Mouse (Mus musculus) left cerebral cortex, postnatal 14 days (tissue): ENCODE measurements around the gene Wnt5b. TPM values are rescaled to one million over a fixed set of nuclear protein-coding genes. Genes with fewer than 3 reads are reported as not detected.

Source experiments
- DNase-seq, 2 experiments: peaks; one replicate each; pipeline ENCODE4 v3.0.0; 2021 to 2022; ENCODE audit warnings: low spot score in 2 of 2, mixed read lengths in 1 of 2
- intact Hi-C: fragments of 180-260 bp; cut with DNase I; formaldehyde crosslinking; loops from one replicate; pipeline ENCODE4 v1.15.1; 2025
- total RNA-seq, 2 experiments: library from RNA; stranded (reverse); gene quantifications; 2 replicates each; pipeline ENCODE4 v1.2.3; 2021

The Wnt5b gene
- total RNA-seq, 2 experiments from 2014 or later = 1.4 to 1.5 TPM

DNA sequence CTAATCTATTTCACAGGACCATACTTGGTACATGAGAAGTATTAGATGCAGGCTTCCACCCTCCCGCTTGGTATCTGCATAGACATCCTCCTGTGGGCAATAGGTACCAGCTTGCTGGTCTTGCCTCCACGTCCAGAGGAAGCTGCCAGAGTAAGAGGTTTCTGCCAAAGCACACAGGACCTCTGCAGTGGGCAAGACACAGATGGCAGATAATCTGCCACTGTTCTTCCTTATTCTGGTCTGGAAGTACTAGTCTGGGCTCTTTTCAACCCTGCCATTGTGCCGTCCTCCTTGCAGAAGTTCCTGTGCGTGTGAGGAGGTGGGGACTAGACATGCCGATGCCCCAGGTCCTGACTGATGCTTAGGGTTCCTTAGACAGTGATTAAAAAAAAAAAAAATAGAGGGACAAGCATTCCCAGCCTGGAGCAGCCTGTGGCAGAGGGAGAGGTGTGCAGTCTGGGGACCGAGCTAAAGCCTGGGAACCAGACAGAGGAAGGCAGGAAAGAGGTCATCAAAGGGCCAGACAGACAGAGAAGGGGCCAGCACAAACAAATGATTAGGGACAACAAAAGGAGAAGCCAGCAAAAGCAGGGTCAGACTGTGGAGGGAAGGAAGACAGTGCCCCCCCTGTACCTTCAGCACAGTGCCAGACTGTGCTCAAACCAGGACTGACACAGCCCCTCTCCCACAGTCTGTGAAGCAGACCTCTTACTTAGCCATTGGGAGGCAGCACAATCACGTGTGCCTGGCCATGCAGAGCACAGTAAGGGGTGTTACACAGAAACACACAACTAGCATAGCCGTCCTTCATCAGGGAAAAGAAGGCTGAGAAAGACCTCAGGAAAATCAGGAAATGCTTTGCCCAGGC is 106.0 kb downstream of the Wnt5b start:
- intact Hi-C loops = loop anchor here (10.0 kb wide), 1 partner anchor 313 kb away; no protein-coding TSS in a partner anchor
- no peak for DNase-seq

DNA sequence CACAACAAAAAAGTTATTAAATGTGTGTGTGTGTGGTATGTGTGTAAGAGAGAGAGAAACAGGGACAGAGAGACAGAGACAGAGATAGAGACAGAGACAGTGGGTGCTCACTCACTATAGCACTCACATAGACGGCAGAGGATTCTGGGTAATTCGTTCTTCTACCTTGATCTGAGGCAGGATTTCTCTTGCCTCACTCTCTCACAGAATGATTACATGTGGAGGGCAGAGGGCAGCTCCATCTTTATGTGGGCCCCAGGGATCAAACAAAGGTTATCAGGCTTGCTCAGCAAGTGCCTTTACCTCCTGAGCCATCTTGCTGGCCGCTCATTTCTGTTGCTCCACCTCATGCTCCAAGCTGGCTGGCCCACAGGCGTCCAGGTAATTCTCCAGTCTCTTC is 109.8 kb downstream of the Wnt5b start:
- intact Hi-C loops = loop anchor here (5.0 to 10.0 kb wide), 2 partner anchors 82 to 310 kb away; no protein-coding TSS in a partner anchor
- no peak for DNase-seq

DNA sequence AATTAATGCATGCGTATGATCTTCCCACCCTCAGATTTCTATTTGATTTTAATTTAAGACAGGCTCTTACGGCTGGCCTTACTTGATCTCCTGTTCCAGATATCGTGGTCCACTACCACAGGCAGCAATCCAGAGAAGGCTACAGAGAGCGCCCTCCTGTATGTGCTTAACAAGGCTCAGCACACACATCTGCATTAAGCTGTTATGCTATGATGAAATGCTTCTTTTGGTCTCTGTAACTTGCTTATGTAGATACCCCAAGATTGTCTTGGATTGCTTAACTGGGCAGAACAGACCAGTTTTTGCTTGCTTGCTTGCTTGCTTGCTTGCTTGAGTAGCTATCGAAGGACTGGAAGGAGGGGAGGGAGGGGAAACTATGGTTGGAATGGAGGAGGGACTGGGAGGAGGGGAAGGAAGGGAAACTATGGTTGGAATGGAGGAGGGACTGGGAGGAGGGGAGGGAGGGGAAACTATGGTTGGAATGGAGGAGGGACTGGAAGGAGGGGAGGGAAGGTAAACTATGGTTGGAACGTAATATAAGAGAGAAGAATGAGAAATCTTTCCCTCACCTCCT is 112.3 kb downstream of the Wnt5b start:
- intact Hi-C loops = loop anchor here (5.0 to 10.0 kb wide), 2 partner anchors 80 to 307 kb away; no protein-coding TSS in a partner anchor
- no peak for DNase-seq

DNA sequence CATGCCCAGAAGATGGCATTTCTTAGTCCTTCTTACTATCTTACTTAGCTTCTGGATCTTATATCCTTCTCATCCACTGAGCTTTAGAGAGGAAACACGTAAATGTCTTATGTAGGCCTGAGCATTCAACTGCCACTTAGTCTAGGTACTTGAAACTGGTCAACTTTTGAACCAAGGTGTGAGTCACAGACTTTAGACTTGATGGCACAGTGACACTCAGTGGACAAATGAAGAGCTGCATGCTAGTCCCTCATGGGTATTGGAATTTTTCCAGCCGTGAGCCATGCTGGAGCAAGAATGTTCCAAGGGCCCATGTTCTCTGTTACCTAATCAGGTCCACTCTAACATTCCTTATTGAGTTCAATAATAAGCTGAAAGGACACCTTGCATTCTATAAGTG is 113.6 kb downstream of the Wnt5b start:
- peak; percentile 50 to 71 for DNase-seq
- intact Hi-C loops = loop anchor here (1.0 to 10.0 kb wide), 3 partner anchors 78 to 306 kb away; no protein-coding TSS in a partner anchor

DNA sequence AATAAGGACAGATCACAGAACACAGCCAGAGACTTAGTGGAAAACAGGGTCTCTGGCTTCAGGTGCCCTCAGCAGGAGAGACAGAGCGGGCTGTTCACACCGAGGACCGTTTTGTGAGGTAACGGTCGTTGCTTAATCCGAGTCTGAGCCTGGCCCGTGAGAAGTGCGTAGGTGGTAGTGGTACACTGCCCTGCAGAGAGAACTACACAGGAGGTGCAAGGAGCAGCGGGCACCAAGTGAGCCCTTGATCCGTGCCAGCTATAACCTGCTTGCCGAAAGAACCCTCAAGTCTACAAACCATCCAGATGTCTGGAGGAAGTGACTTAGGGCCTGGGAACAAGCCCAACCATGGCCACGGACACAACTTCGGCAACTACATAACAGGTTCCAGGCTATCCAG is 114.8 kb downstream of the Wnt5b start:
- no peak for DNase-seq
- intact Hi-C loops = no loop called here

DNA sequence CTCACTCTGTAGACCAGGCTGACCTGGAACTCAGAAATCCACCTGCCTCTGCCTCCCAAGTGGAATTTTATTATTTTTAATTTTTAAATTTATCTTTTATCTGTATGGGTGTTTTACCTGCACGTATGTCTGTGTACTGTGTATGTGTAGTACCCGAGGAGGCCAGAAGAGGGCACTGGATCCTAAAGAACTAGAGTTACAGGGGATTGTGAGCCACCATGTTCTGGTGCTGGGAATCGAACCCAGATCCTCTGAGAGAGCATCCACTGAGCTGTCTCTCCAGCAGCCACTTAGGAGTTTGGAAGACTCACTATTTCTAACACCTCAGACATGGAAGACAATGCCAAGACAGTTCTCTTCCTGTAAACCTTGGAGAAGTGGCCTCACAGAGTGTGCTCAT is 115.5 kb downstream of the Wnt5b start:
- no peak for DNase-seq
- intact Hi-C loops = no loop called here

DNA sequence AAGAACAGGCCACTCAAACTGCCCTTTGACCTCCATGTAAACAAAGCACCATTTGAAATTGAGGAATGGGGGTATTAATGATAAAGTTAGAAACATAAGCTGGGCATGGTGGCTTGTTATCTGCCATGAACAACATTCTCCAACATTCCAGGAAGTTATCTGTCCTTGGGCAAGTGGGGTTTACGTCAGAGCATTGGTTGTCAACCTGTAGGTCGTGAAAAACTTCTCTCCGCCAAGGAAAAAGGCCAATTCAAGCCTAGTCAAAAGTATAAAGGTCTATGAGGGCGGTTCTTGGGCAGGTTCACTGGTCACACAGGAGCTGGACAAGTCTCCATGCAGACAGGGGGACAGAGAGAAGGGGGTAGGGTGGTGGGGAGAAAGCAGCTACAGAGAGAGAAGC is 123.1 kb downstream of the Wnt5b start:
- intact Hi-C loops = no loop called here
- no peak for DNase-seq

DNA sequence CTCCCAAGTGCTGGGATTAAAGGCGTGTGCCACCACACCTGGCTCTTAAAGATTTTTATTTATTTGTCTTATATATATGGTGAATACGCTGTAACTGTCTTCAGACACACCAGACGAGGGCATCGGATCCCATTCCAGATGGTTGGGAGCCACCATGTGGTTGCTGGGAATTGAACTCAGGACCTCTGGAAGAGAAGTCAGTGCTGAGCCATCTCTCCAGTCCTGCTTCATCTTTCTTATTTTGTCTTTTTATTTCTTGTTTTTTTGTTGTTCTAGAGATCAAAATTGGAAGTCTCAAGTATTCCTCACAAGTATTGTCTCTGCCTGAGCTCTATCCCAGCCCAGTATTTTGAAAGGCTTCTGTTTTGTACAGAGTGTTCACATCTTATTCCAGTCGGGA is 123.8 kb downstream of the Wnt5b start:
- intact Hi-C loops = no loop called here

DNA sequence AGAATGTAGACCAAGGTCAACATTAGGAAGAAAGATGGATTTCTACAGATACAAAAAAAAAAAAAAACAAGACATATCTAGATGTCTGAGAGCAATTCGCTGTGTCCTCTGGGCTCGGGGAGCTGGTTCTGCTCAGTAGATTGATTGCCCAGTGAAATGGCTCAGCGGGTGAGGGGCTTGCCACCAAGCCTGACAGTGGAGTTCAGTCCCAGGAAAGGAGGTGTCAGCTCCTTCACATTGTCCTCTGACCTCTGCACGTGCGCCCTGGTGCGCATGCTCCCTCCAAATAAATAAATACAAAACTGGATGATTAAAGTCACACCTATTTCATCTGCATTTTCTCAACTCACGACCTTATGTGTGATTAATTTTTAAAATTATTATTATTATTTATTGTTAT is 124.7 kb downstream of the Wnt5b start:
- intact Hi-C loops = no loop called here
- no peak for DNase-seq

More for the DNA sequence above, 123.8 kb downstream of the Wnt5b start:
- no peak for DNase-seq

DNA sequence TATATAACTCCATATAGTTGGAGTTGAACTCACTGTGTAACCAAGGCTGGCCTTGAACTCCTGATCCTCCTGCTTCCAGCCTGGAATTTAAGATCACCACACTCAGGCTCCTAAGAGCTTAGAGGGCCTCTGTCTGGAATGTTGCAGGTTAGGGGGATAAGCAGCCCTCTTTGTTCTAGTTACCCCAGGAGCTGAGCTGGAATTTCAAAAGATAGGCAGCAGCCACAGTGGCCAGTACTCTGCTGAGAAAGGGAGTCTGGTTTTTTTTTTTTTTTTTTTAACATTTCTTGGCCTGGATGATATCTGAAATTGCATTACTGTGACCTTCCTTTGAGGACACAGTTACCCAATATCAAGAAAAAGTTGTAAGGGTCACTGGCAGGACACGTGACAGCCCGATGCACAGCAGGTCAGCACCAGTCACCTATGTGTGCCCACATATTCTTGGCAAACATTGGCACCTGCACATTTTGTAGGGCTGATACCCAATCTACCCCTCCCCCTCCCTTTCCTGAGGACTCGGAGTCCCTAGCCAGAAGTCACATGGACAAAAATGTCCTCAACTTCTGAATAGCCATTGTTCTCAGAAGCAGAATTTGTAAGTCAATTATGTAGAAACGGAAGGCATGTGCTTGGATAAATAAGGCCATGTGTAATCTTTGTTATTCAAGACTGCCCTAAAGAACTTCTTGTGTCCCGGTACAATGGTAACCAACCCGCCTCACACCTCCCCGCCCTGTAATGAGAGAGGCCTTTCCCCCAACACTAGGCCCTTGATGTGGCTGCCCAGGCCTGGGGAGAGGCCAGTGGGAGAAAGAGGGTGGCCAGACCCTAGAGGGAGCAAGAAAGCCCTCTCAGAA is 125.5 kb downstream of the Wnt5b start:
- intact Hi-C loops = no loop called here
- DNase-seq = peak; percentile 19 to 46

DNA sequence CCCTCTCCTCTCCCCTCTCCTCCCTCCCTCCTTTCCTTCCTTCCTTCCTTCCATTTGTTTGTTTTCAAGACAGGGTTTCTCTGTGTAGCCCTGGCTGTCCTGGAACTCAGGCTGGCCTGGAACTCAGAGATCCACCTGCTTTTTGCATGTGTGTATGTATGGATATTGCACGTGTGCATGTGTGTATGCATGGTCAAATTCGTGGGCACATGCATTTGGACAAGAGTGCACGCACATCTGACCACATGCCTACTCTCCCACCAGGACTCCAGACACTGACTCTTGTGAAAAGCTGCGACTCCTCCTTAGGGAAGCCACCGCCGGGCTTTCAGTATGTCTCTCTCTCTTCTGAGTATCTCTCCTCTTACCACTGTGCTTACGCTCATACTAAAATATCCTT is 126.3 kb downstream of the Wnt5b start:
- intact Hi-C loops = no loop called here
- no peak for DNase-seq

DNA sequence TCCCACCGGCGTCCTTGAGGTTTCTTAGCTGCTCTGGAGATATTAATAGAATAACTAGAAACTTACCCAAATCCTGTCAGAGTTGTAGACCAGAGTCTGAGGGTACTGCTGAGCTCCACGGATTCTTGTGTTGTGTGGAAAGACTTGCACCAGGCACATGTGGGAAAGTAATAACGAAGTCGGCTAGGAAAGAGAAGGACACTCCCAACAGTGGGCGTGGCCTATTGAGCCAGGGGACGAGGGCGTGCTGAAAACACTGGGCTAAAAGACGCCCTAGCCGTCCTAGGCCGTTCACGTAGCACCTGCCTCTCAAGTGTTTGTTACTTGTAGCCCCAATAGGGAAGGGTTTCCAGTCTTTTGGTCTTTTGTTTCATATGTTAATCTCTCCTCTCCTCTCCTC is 126.8 kb downstream of the Wnt5b start, which contains the start of gene Adipor2:
Gene Adipor2 (minus strand): TSS at position 351 of the 400 bp plus-strand sequence.
- DNase-seq = no peak
- intact Hi-C loops = no loop called here

DNA sequence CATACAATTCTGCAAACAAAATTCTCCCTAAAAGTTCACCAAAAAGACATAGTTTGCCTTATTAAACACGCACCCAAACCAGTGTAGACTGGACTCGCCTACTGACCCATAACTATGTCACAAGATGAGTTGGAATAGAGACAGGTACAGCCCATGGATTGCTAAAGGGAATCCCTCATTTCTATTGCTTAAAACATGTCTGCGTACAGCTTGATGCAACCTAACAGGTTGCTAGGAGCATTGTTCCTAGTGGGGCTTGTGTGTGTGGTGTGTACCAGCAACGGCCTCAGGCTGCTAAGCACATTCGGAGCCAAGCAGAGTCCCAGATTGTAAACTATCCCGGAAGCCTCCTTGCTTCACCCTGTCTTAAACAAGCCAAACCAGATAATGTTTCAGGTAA is 127.5 kb downstream of the Wnt5b start:
- DNase-seq = no peak
- intact Hi-C loops = no loop called here

DNA sequence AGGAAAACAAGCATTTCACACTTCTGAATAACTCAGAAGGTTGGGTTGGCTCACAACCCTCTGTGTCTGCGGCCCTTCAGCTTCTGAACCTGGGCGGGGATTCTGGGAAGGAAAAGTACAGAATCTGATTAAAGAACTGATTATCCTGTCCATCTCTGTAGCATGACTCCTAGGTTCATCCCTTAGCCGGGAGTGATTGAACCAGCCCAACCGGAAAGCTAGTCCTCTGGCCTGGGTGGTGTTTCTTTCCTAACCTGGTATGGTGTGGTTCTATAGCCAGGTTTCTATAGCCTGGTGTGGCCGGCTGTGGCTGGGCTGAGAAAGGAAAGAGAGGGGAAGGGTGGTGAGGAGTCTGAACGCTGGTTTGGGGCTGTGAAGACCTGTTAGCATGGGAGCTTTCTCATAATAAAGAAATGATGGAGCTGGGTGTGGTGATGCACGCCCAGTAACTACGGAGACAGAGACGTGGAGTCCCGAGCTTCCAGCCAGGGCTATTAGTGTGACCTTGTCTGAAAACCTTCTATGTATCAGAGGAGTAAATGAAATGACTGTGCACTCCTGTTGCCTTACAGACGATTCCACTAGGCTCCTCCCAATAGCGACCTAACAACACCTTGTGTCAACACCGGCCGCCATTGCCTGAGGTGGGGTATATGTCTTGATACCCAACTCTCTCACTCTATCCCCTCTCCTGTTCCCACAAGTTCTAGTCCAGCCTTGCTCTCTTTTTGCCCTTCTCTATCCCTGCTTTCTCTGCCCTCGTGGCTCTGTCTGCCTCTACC is 129.7 kb downstream of the Wnt5b start:
- intact Hi-C loops = no loop called here
- no peak for DNase-seq

DNA sequence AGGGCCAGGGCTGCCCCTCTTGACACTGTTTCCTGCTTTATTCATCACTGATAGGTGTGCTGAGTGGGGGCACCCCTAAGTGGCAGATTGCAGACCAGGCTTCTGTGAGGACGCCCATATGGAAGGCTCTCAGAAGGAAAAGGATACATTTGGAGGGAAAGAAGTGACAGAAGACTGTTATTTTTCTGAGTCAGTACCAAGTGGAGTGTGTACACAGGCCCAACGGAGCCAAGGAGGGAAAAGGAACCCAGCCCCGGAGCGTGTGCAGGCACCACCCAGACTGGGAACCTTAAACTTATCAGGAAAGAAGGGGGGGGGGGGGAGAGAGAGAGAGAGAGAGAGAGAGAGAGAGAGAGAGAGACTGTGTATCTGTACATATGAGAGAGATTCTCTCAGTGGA is 131.6 kb downstream of the Wnt5b start:
- intact Hi-C loops = no loop called here
- DNase-seq = no peak

DNA sequence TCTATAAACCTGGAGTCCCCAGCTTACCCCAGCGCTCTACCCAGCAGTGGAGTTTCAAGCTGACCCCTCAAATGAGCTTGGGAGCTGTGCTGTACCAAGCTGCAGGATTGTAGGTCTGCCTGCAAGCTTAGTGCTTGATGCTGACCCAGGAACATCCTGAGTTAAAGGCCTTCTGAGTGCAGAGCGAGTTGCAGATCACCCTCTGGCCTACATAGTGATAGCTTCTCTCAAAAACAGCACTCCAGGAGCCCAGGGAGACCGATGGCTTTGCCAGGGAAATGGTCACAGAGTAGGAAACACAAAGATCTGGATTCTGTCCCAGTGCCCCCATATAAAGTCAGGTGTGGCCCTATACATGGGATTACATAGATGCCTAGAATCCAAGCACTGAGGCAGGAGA is 132.6 kb downstream of the Wnt5b start:
- DNase-seq = no peak
- intact Hi-C loops = no loop called here

DNA sequence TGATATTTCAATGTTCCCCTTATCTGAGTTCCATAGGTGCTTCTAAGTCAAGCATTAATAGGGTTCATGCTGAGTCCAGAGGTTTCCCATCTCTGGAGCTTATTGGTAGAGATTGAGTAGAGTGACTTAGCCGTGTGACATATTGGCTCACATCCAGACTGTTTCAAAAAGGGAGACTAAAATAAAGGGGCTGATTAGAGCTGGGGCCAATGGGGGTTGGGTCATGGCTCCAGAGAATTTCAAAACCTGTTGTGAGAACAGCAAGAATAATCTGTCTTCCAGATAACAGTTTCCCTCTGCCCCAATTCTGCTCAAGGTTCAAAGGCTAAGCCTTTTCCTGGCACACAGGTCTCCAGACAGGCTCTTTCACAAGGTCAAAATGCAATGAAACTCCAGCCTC is 134.4 kb downstream of the Wnt5b start:
- intact Hi-C loops = no loop called here
- no peak for DNase-seq

DNA sequence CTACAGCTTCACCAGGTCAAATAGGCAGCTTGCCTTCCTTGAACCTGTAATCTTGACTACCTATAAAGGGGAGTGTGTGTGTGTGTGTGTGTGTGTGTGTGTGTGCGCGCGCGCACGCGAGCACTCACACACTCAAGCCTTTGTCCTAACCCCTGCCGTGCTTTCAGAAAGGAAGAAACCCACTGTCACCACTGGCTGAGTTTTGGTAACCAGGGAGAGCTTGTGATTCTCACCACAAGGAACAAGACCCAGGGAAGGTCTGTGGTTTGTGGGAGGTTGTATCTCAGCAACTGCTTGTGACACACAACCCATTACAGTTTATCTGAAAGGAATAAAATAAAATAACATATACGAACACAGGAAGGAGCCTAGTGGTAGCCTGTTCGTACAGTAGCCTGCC is 135.6 kb downstream of the Wnt5b start:
- intact Hi-C loops = no loop called here

DNA sequence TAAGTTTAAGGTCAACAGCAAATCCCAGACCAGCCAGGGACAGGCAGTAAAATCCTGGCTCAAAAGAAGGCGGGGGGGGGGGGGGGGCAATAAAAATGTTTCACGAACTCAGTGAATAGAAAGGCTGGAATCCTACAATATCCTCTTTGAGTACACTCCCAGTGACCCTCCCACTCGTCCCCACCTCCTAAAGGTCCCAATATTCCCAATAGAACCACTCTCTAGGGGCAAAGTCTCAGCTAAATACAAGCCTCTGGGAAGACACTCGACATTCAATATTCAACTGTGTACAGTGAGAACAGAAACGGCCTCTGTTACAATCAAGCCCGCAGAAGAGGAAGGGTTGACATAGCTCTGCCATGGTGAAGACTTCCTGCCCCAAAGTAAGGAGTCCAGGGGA is 136.3 kb downstream of the Wnt5b start:
- no peak for DNase-seq
- intact Hi-C loops = no loop called here

More for the DNA sequence above, 135.6 kb downstream of the Wnt5b start:
- no peak for DNase-seq
